Mouse (Mus musculus): ENCODE results near the gene Arhgef7. TPM values are rescaled to one million over a fixed set of nuclear protein-coding genes. Genes with fewer than 3 reads are reported as not detected.

Arhgef7 gene
- polyA plus RNA-seq, 1 experiment from 2014 or later, result 53.0 TPM

- Histone ChIP-seq H3K4me1 (replicated peaks) (no peaks in the 10 kb centered on the region), H3K27me3 (no peaks in the 10 kb centered on the region), H3K27ac (no peak overlapping the region), H3K36me3 (peaks cover 96% of the 10 kb centered on the region), H3K9me3 (no peaks in the 10 kb centered on the region), H3K4me3 (replicated peaks) (no peak overlapping the region), H3K4me2 (no peak overlapping the region), H3K9ac (replicated peaks) (no peak overlapping the region)
- 93% methylated on average over 14 of the region's 14 CpGs for WGBS
- ATAC-seq (ENCODE audit: insufficient number of reproducible peaks, insufficient read depth, low FRiP score, low TSS enrichment, low read depth), result no peak
These were observed 94.1 kb downstream of the Arhgef7 start for GRCm38 (mm10) chr8:11821451-11822206.

- Histone ChIP-seq H3K27me3 (no peaks in the 10 kb centered on the region), H3K36me3 (peaks cover 94% of the 10 kb centered on the region), H3K4me1 (replicated peaks) (no peaks in the 10 kb centered on the region), H3K4me3 (replicated peaks) (no peak overlapping the region), H3K4me2 (no peak overlapping the region), H3K27ac (no peak overlapping the region), H3K9me3 (no peaks in the 10 kb centered on the region), H3K9ac (replicated peaks) (no peak overlapping the region)
- WGBS, result 54% methylated on average over 9 of the region's 9 CpGs
- no peak for ATAC-seq (ENCODE audit: insufficient number of reproducible peaks, insufficient read depth, low FRiP score, low TSS enrichment, low read depth)
These were observed 95.1 kb downstream of the Arhgef7 start for GRCm38 (mm10) chr8:11822550-11823060.

- no peak overlapping the region for H3K9ac ChIP-seq (replicated peaks)
- no peak overlapping the region for H3K27ac ChIP-seq
- 62% methylated on average over 3 of the region's 3 CpGs for WGBS
- no peak overlapping the region for H3K4me2 ChIP-seq
- no peaks in the 10 kb centered on the region for H3K9me3 ChIP-seq
- no peak overlapping the region for H3K4me3 ChIP-seq (replicated peaks)
- no peak for ATAC-seq (ENCODE audit: insufficient number of reproducible peaks, insufficient read depth, low FRiP score, low TSS enrichment, low read depth)
- H3K4me1 ChIP-seq (replicated peaks), result no peaks in the 10 kb centered on the region
- peaks cover 92% of the 10 kb centered on the region for H3K36me3 ChIP-seq
- H3K27me3 ChIP-seq, result no peaks in the 10 kb centered on the region
These were observed 98.2 kb downstream of the Arhgef7 start for GRCm38 (mm10) chr8:11825756-11826155.

GRCm38 (mm10) chr8:11827312-11827711 is 99.8 kb downstream of the Arhgef7 start:
- Histone ChIP-seq H3K4me1 (replicated peaks) (no peaks in the 10 kb centered on the region), H3K4me2 (no peak overlapping the region), H3K9me3 (no peaks in the 10 kb centered on the region), H3K4me3 (replicated peaks) (no peak overlapping the region), H3K9ac (replicated peaks) (no peak overlapping the region), H3K36me3 (peaks cover 92% of the 10 kb centered on the region), H3K27ac (no peak overlapping the region), H3K27me3 (no peaks in the 10 kb centered on the region)
- WGBS, result 83% methylated on average over 3 of the region's 3 CpGs
- no peak for ATAC-seq (ENCODE audit: insufficient number of reproducible peaks, insufficient read depth, low FRiP score, low TSS enrichment, low read depth)

- no peak overlapping the region for H3K4me3 ChIP-seq (replicated peaks)
- no peak overlapping the region for H3K9ac ChIP-seq (replicated peaks)
- H3K9me3 ChIP-seq, result no peaks in the 10 kb centered on the region
- ATAC-seq (ENCODE audit: insufficient number of reproducible peaks, insufficient read depth, low FRiP score, low TSS enrichment, low read depth), result no peak
- no peak overlapping the region for H3K27ac ChIP-seq
- peaks cover 92% of the 10 kb centered on the region for H3K36me3 ChIP-seq
- H3K4me2 ChIP-seq, result no peak overlapping the region
- WGBS, result 89% methylated on average over 16 of the region's 16 CpGs
- no peaks in the 10 kb centered on the region for H3K27me3 ChIP-seq
- H3K4me1 ChIP-seq (replicated peaks), result no peaks in the 10 kb centered on the region
These were observed 102.9 kb downstream of the Arhgef7 start for GRCm38 (mm10) chr8:11830214-11831046.

- Histone ChIP-seq H3K4me3 (replicated peaks) (no peak overlapping the region), H3K4me2 (no peak overlapping the region), H3K27ac (no peak overlapping the region), H3K27me3 (no peaks in the 10 kb centered on the region), H3K36me3 (peaks cover 92% of the 10 kb centered on the region), H3K9me3 (no peaks in the 10 kb centered on the region), H3K9ac (replicated peaks) (no peak overlapping the region), H3K4me1 (replicated peaks) (no peaks in the 10 kb centered on the region)
- 92% methylated on average over 10 of the region's 10 CpGs for WGBS
- no peak for ATAC-seq (ENCODE audit: insufficient number of reproducible peaks, insufficient read depth, low FRiP score, low TSS enrichment, low read depth)
These were observed 103.7 kb downstream of the Arhgef7 start for GRCm38 (mm10) chr8:11831174-11831573.

GRCm38 (mm10) chr8:11831939-11832338 is 104.4 kb downstream of the Arhgef7 start:
- no peak for ATAC-seq (ENCODE audit: insufficient number of reproducible peaks, insufficient read depth, low FRiP score, low TSS enrichment, low read depth)
- Histone ChIP-seq H3K36me3 (peaks cover 86% of the 10 kb centered on the region), H3K4me3 (replicated peaks) (no peak overlapping the region), H3K4me1 (replicated peaks) (no peaks in the 10 kb centered on the region), H3K4me2 (no peak overlapping the region), H3K27ac (no peak overlapping the region), H3K27me3 (no peaks in the 10 kb centered on the region), H3K9ac (replicated peaks) (no peak overlapping the region), H3K9me3 (no peaks in the 10 kb centered on the region)
- WGBS, result 87% methylated on average over 5 of the region's 5 CpGs

- H3K4me3 ChIP-seq (replicated peaks), result no peak overlapping the region
- H3K4me2 ChIP-seq, result no peak overlapping the region
- H3K27ac ChIP-seq, result no peak overlapping the region
- H3K9ac ChIP-seq (replicated peaks), result no peak overlapping the region
- 91% methylated on average over 4 of the region's 4 CpGs for WGBS
- H3K9me3 ChIP-seq, result no peaks in the 10 kb centered on the region
- H3K27me3 ChIP-seq, result no peaks in the 10 kb centered on the region
- H3K36me3 ChIP-seq, result peaks cover 79% of the 10 kb centered on the region
- H3K4me1 ChIP-seq (replicated peaks), result no peaks in the 10 kb centered on the region
- ATAC-seq (ENCODE audit: insufficient number of reproducible peaks, insufficient read depth, low FRiP score, low TSS enrichment, low read depth), result no peak
These were observed 105.6 kb downstream of the Arhgef7 start for GRCm38 (mm10) chr8:11833157-11833556.

GRCm38 (mm10) chr8:11834200-11834599 is 106.7 kb downstream of the Arhgef7 start:
- no peak overlapping the region for H3K4me3 ChIP-seq (replicated peaks)
- H3K4me2 ChIP-seq, result no peak overlapping the region
- no peak for ATAC-seq (ENCODE audit: insufficient number of reproducible peaks, insufficient read depth, low FRiP score, low TSS enrichment, low read depth)
- WGBS, result 92% methylated on average over 5 of the region's 5 CpGs
- H3K9ac ChIP-seq (replicated peaks), result no peak overlapping the region
- no peaks in the 10 kb centered on the region for H3K27me3 ChIP-seq
- H3K4me1 ChIP-seq (replicated peaks), result peaks cover under 1% of the 10 kb centered on the region; the same call in 1 of the 2 replicates
- no peaks in the 10 kb centered on the region for H3K9me3 ChIP-seq
- H3K36me3 ChIP-seq, result peaks cover 69% of the 10 kb centered on the region
- H3K27ac ChIP-seq, result no peak overlapping the region

GRCm38 (mm10) chr8:11834691-11835090 is 107.2 kb downstream of the Arhgef7 start:
- H3K9ac ChIP-seq (replicated peaks), result no peak overlapping the region
- no peaks in the 10 kb centered on the region for H3K9me3 ChIP-seq
- WGBS, result 95% methylated on average over 16 of the region's 16 CpGs
- H3K27ac ChIP-seq, result no peak overlapping the region
- no peaks in the 10 kb centered on the region for H3K27me3 ChIP-seq
- H3K4me2 ChIP-seq, result no peak overlapping the region
- peaks cover 4% of the 10 kb centered on the region; the same call in 1 of the 2 replicates for H3K4me1 ChIP-seq (replicated peaks)
- no peak for ATAC-seq (ENCODE audit: insufficient number of reproducible peaks, insufficient read depth, low FRiP score, low TSS enrichment, low read depth)
- no peak overlapping the region for H3K4me3 ChIP-seq (replicated peaks)
- H3K36me3 ChIP-seq, result peaks cover 64% of the 10 kb centered on the region

- peaks cover 12% of the 10 kb centered on the region for H3K36me3 ChIP-seq
- no peaks in the 10 kb centered on the region for H3K27me3 ChIP-seq
- no peaks in the 10 kb centered on the region for H3K9me3 ChIP-seq
- no peak within 1 kb of the TSS for H3K4me3 ChIP-seq (replicated peaks)
- 89% methylated on average over 5 of the region's 5 CpGs for WGBS
- no peak within 1 kb of the TSS for H3K4me2 ChIP-seq
- H3K4me1 ChIP-seq (replicated peaks), result peaks cover 13% of the 10 kb centered on the region; the same call in 1 of the 2 replicates
- H3K27ac ChIP-seq, result no peak within 1 kb of the TSS
- no peak for ATAC-seq (ENCODE audit: insufficient number of reproducible peaks, insufficient read depth, low FRiP score, low TSS enrichment, low read depth)
- H3K9ac ChIP-seq (replicated peaks), result no peak within 1 kb of the TSS
These were observed 112.7 kb downstream of the Arhgef7 start, which contains the start of gene Tex29 for GRCm38 (mm10) chr8:11840174-11840573. Gene Tex29 (plus strand): TSS chr8:11840474.

Data from limb, embryonic 12.5 days (tissue).